Mouse (Mus musculus) left cerebral cortex, adult 11 months (tissue): Measurements from ENCODE around the gene Kcnh3.

Source experiments
- DNase-seq: peaks from one replicate; pipeline ENCODE4 v3.0.0; 2022; ENCODE audit warnings: low spot score

Kcnh3 gene

GRCm38 (mm10) chr15:99285189-99285535 lies 60.5 kb downstream of the Kcnh3 start:
- no peak for DNase-seq

DNA sequence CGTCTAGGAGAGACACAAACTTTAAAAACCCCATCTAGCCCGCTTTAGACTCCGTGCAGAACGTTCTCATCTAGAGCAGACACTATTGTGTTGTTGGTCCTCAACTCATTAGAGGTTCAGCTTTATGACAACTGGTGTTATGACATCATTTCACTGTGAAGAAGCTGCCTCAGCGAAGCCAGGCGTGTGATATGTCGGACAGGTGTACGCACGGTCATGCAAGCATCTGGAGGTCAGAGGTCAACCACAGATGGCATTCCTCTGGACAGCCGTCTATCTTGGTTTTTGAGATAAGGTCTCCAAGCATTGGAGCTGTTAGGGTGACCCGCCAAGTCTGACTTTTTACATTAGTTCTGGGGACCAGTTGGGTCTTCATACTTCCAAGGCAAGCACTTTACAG lies 65.9 kb downstream of the Kcnh3 start:
- no peak for DNase-seq
